Mouse (Mus musculus) embryonic facial prominence, embryonic 11.5 days (tissue): Measurements from ENCODE around the gene Inppl1. TPM values are rescaled to one million over a fixed set of nuclear protein-coding genes. Genes with fewer than 3 reads are reported as not detected.
A peak's percentile ranks its signal among the peaks of the same experiment; 100 is the strongest.

Source experiments
- ATAC-seq: fragments of 200-750 bp; cut with Nextera tagmentation; replicated peaks from 2 replicates; pipeline ENCODE4 v1.8.0; 2017; ENCODE audit warnings: low read depth; ENCODE audit not compliant: insufficient number of reproducible peaks, low FRiP score, low TSS enrichment
- DNase-seq: peaks from one replicate; pipeline ENCODE4 v3.0.0-alpha.2; 2015; ENCODE audit warnings: low spot score
- H3K27ac ChIP-seq: fragments of 300-500 bp; sonication (generic); replicated peaks from 2 replicates; pipeline ENCODE4 v1.5.1; 2014; ENCODE audit warnings: mild to moderate bottlenecking, low read depth, low read length, control low read depth
- H3K27me3 ChIP-seq: fragments of 300-500 bp; sonication (generic); 2 replicates; pipeline ENCODE4 v1.6.1; 2014; ENCODE audit warnings: mild to moderate bottlenecking, low read length, moderate library complexity, mixed read lengths; ENCODE audit not compliant: control insufficient read depth, insufficient read depth
- H3K36me3 ChIP-seq: fragments of 300-500 bp; sonication (generic); replicated peaks from 2 replicates; pipeline ENCODE4 v1.6.1; 2014; ENCODE audit warnings: low read depth, mild to moderate bottlenecking, low read length, moderate library complexity, mixed read lengths; ENCODE audit not compliant: control insufficient read depth, insufficient read depth
- H3K4me1 ChIP-seq: fragments of 300-500 bp; sonication (generic); 2 replicates; pipeline ENCODE4 v1.6.1; 2014; ENCODE audit warnings: low read length, mixed read lengths; ENCODE audit not compliant: control insufficient read depth, insufficient read depth
- H3K4me2 ChIP-seq: fragments of 300-500 bp; sonication (generic); 2 replicates; pipeline ENCODE4 v1.6.1; 2014; ENCODE audit warnings: low read depth, mild to moderate bottlenecking, control low read depth, low read length, moderate library complexity
- H3K4me3 ChIP-seq: fragments of 300-500 bp; sonication (generic); 2 replicates; pipeline ENCODE4 v1.5.1; 2014; ENCODE audit warnings: low read depth, low read length, control low read depth
- H3K9ac ChIP-seq: fragments of 300-500 bp; sonication (generic); replicated peaks from 2 replicates; pipeline ENCODE4 v1.6.1; 2014; ENCODE audit warnings: mild to moderate bottlenecking, control low read depth, low read length
- H3K9me3 ChIP-seq: fragments of 300-500 bp; sonication (generic); replicated peaks from 2 replicates; pipeline ENCODE4 v1.6.1; 2016; ENCODE audit warnings: mild to moderate bottlenecking, low read length, inconsistent platforms, mixed read lengths; ENCODE audit not compliant: control insufficient read depth
- WGBS: fragments of 180-500 bp; shearing (Covaris S2); extraction: QIAGEN DNeasy Blood & Tissue Kit; methylation state at CpG from one replicate; pipeline ENCODE4 v1.1.7; 2014; 5-methylcytosine and 5-hydroxymethylcytosine counted together
- polyA plus RNA-seq: library from polyadenylated mRNA; unstranded; fragments of >200 nt; fragmentation: Nextera tagmentation; extraction: Ambion mirVana; gene quantifications from 2 replicates; pipeline ENCODE4 v1.2.1, GENCODE M21; 2014

The Inppl1 gene
- 30.5 and 34.4 TPM in 2 replicates for polyA plus RNA-seq

- ATAC-seq (peak; percentile 85), DNase-seq (peak; percentile 95)
- Histone ChIP-seq H3K9me3 (no peaks in the 10 kb centered on the region), H3K4me3 (peak within 1 kb of the TSS; percentile 88), H3K4me2 (peak within 1 kb of the TSS; percentile 84), H3K27ac (peak within 1 kb of the TSS; percentile 95), H3K27me3 (no peaks in the 10 kb centered on the region), H3K4me1 (peaks cover 5% of the 10 kb centered on the region; the same call in 1 of the 2 replicates), H3K9ac (peak within 1 kb of the TSS; percentile 98), H3K36me3 (peaks cover under 1% of the 10 kb centered on the region; the same call in 1 of the 2 replicates)
- under 1% methylated on average over 64 of the region's 64 CpGs for WGBS
These were observed at the start of gene Inppl1 for GRCm38 (mm10) chr7:101837606-101838471. Inppl1 (minus strand) TSS chr7:101838229.

DNA sequence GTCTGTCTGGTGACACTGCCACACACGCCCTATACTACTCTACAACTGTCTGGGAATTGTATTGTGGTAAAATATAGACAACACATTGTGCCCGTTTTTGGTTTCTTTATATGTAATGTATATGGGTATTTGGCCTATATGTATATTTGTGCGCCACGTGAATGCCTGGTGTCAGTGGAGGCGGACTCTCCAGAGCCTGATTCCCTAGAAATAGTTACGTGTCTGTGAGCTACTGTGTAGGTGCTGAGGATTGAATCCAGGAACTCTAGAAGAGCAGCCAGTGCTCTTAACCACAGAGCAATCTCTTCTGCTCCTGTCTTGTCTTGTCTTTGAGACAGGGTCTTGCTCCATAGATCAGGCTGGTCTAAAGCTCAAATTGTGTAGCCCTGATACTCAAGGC, 48.2 kb upstream of the Inppl1 start:
- no peak for DNase-seq
- Histone ChIP-seq H3K4me3 (no peak overlapping the region), H3K27ac (no peak overlapping the region), H3K4me2 (no peak overlapping the region), H3K36me3 (no peaks in the 10 kb centered on the region), H3K27me3 (no peaks in the 10 kb centered on the region), H3K9ac (no peak overlapping the region), H3K9me3 (no peaks in the 10 kb centered on the region), H3K4me1 (no peaks in the 10 kb centered on the region)
- no peak for ATAC-seq
- 82% methylated on average over 6 of the region's 6 CpGs for WGBS

- H3K36me3 ChIP-seq: no peaks in the 10 kb centered on the region
- no peak overlapping the region for H3K27ac ChIP-seq
- WGBS: 95% methylated on average over 4 of the region's 4 CpGs
- no peak overlapping the region for H3K9ac ChIP-seq
- H3K9me3 ChIP-seq: no peaks in the 10 kb centered on the region
- H3K4me2 ChIP-seq: no peak overlapping the region
- no peak overlapping the region for H3K4me3 ChIP-seq
- no peaks in the 10 kb centered on the region for H3K27me3 ChIP-seq
- ATAC-seq: no peak
- no peak for DNase-seq
- no peaks in the 10 kb centered on the region for H3K4me1 ChIP-seq
These were observed 46.1 kb upstream of the Inppl1 start for GRCm38 (mm10) chr7:101884160-101884559.

GRCm38 (mm10) chr7:101882413-101883154, 44.6 kb upstream of the Inppl1 start:
- Histone ChIP-seq H3K27ac (no peak overlapping the region), H3K4me2 (no peak overlapping the region), H3K27me3 (no peaks in the 10 kb centered on the region), H3K9ac (peak overlapping the region; percentile 13; the same call in 1 of the 2 replicates), H3K9me3 (no peaks in the 10 kb centered on the region), H3K4me1 (no peaks in the 10 kb centered on the region), H3K4me3 (no peak overlapping the region), H3K36me3 (no peaks in the 10 kb centered on the region)
- 68% methylated on average over 9 of the region's 9 CpGs for WGBS
- DNase-seq (no peak), ATAC-seq (no peak)

GRCm38 (mm10) chr7:101880855-101881254, 42.8 kb upstream of the Inppl1 start:
- Histone ChIP-seq H3K27ac (no peak overlapping the region), H3K4me2 (no peak overlapping the region), H3K36me3 (no peaks in the 10 kb centered on the region), H3K27me3 (no peaks in the 10 kb centered on the region), H3K9me3 (no peaks in the 10 kb centered on the region), H3K4me1 (no peaks in the 10 kb centered on the region), H3K9ac (no peak overlapping the region), H3K4me3 (no peak overlapping the region)
- DNase-seq: no peak
- ATAC-seq: no peak
- WGBS: 76% methylated on average over 4 of the region's 4 CpGs

DNA sequence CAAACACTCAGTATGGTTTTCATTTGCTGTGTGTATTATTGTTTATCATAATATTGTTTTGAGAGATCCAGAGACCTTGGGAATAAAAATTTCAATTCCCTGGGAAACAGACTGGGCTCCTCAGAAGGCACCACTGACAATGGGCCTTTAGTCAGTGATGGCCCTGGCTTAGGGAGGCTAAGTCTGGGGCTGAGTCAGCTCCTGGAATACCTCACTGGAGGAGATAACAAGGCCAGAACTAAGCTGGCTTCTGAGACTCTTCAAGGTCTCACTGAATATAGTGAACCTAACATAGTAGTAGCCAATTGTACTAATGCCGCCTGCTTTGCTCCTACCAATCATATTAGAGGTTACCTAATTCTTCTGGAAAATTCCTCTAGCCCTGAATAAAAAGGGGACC, 37.9 kb upstream of the Inppl1 start:
- H3K9ac ChIP-seq: no peak overlapping the region
- DNase-seq: no peak
- H3K4me1 ChIP-seq: no peaks in the 10 kb centered on the region
- H3K27me3 ChIP-seq: no peaks in the 10 kb centered on the region
- ATAC-seq: no peak
- H3K4me3 ChIP-seq: no peak overlapping the region
- H3K4me2 ChIP-seq: no peak overlapping the region
- WGBS: 91% methylated on average over 1 of the region's 1 CpGs
- no peaks in the 10 kb centered on the region for H3K9me3 ChIP-seq
- H3K36me3 ChIP-seq: no peaks in the 10 kb centered on the region
- H3K27ac ChIP-seq: no peak overlapping the region

GRCm38 (mm10) chr7:101871296-101871695, 33.3 kb upstream of the Inppl1 start:
- Histone ChIP-seq H3K4me2 (no peak overlapping the region), H3K9me3 (no peaks in the 10 kb centered on the region), H3K36me3 (no peaks in the 10 kb centered on the region), H3K4me1 (no peaks in the 10 kb centered on the region), H3K9ac (no peak overlapping the region), H3K4me3 (no peak overlapping the region), H3K27ac (no peak overlapping the region), H3K27me3 (no peaks in the 10 kb centered on the region)
- no peak for DNase-seq
- 90% methylated on average over 3 of the region's 3 CpGs for WGBS
- no peak for ATAC-seq

- no peak for ATAC-seq
- no peak within 1 kb of the TSS for H3K27ac ChIP-seq
- H3K9ac ChIP-seq: no peak within 1 kb of the TSS
- H3K4me1 ChIP-seq: no peaks in the 10 kb centered on the region
- no peak for DNase-seq
- 74% methylated on average over 2 of the region's 2 CpGs for WGBS
- H3K27me3 ChIP-seq: no peaks in the 10 kb centered on the region
- H3K9me3 ChIP-seq: no peaks in the 10 kb centered on the region
- H3K4me2 ChIP-seq: no peak within 1 kb of the TSS
- no peak within 1 kb of the TSS for H3K4me3 ChIP-seq
- H3K36me3 ChIP-seq: no peaks in the 10 kb centered on the region
These were observed 32.6 kb upstream of the Inppl1 start, which contains the start of gene Folr1 for GRCm38 (mm10) chr7:101870629-101871028. Folr1 (minus strand) TSS chr7:101870788.
